Mouse (Mus musculus): ENCODE data around the gene Csnk1d. TPM values are rescaled to one million over a fixed set of nuclear protein-coding genes. Genes with fewer than 3 reads are reported as not detected.

Gene Csnk1d
- total RNA-seq, 1 experiment from 2014 or later, result 158 TPM

DNA sequence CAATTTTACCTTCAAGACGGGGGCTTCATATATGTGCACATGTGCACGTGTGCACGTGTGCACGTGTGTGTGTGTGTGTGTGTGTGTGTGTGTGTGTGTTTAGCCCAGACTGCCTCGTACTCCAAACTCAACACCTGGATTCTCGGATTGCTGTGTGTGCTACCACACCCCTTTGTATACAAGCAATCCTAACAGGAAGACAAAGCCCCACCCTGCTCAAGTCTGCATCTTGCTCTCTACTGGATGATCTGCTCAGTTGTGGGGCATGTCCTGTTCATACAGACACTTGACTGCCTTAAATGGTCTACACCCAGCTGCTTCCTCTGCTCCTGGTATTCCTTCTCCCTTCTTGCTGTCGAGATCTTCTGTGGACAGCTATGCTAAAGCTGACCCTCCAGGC is 45.9 kb downstream of the Csnk1d start:
- no peak for ATAC-seq (replicated peaks in 1 of 2; ENCODE audit: insufficient read depth in 1 of 2, low FRiP score in 2 of 2, low TSS enrichment in 1 of 2, low read depth in 1 of 2, poor library complexity in 2 of 2, severe bottlenecking in 2 of 2)

DNA sequence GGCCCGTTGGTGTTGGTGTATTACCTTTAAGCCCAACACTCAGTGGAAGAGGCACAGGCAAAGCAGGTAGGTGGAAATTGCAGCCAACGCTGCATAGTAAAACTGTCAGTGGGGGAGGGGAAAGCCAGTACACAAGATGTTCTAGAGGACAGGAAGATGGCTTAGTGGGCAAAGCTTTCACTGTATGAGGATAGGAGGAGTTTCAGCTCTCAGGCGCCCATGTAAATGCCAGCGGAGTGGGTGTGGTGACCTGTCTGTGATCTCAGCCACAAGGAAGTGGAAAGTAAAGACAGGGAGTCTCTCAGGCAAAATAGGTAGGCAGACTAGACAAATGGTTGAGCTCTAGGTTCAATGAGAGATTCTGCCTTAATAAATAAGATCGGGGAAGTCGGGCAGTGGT is 50.2 kb downstream of the Csnk1d start:
- no peak for ATAC-seq (replicated peaks in 1 of 2; ENCODE audit: insufficient read depth in 1 of 2, low FRiP score in 2 of 2, low TSS enrichment in 1 of 2, low read depth in 1 of 2, poor library complexity in 2 of 2, severe bottlenecking in 2 of 2)

- ATAC-seq (replicated peaks in 1 of 2; ENCODE audit: insufficient read depth in 1 of 2, low FRiP score in 2 of 2, low TSS enrichment in 1 of 2, low read depth in 1 of 2, poor library complexity in 2 of 2, severe bottlenecking in 2 of 2), result no peak
Observed at GRCm38 (mm10) chr11:120939712-120940341, 51.3 kb downstream of the Csnk1d start.

- peak; percentile 38 to 88; a peak in 3 of 4 replicates for ATAC-seq (replicated peaks in 1 of 2; ENCODE audit: insufficient read depth in 1 of 2, low FRiP score in 2 of 2, low TSS enrichment in 1 of 2, low read depth in 1 of 2, poor library complexity in 2 of 2, severe bottlenecking in 2 of 2)
Observed at GRCm38 (mm10) chr11:120938795-120939194, 52.3 kb downstream of the Csnk1d start.

DNA sequence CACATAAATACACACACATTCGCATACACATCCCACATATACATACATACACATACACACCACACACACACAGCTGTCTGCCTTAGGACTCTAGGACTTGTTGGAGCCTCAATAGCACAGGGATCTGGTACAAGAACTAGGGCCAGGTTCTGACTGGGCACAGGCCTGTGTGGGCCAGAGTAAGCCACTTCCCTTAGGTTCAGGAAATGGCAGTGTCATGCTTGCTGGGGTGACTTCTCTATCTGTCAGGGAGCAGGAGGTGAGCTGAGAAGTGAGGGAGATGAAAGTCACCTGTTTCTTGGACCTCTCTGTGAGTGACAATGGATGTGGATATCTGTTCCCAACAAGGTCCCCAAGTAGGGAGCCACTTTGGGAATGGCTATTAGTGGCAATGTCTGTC is 53.2 kb downstream of the Csnk1d start:
- peak; percentile 49 to 63; a peak in 2 of 4 replicates for ATAC-seq (replicated peaks in 1 of 2; ENCODE audit: insufficient read depth in 1 of 2, low FRiP score in 2 of 2, low TSS enrichment in 1 of 2, low read depth in 1 of 2, poor library complexity in 2 of 2, severe bottlenecking in 2 of 2)

GRCm38 (mm10) chr11:120932564-120933398 is 58.3 kb downstream of the Csnk1d start, which contains the start of gene Ccdc57:
TSS of gene Ccdc57 (minus strand) at chr11:120932872.
- peak; percentile 93 to 95 for ATAC-seq (replicated peaks in 1 of 2; ENCODE audit: insufficient read depth in 1 of 2, low FRiP score in 2 of 2, low TSS enrichment in 1 of 2, low read depth in 1 of 2, poor library complexity in 2 of 2, severe bottlenecking in 2 of 2)

DNA sequence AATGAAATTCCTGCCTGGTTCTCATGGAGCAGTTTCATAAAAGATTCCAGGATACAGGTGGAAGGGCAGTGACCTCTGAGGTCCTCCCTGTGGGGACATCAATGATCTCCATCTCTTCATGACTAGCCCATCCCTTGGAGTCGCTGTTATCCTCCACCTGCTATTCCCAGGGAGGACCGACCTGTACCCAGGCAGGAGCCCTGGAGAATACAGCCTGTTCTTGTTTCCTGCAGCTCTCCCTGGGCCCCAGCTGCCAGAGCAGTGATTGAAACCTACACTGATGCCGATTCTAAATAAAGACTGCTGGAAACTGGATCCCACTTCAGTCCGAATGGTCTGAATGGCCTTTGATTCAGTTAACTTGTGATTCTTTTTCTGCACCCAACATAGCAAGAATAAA is 59.7 kb downstream of the Csnk1d start:
- no peak for ATAC-seq (replicated peaks in 1 of 2; ENCODE audit: insufficient read depth in 1 of 2, low FRiP score in 2 of 2, low TSS enrichment in 1 of 2, low read depth in 1 of 2, poor library complexity in 2 of 2, severe bottlenecking in 2 of 2)

- ATAC-seq (replicated peaks in 1 of 2; ENCODE audit: insufficient read depth in 1 of 2, low FRiP score in 2 of 2, low TSS enrichment in 1 of 2, low read depth in 1 of 2, poor library complexity in 2 of 2, severe bottlenecking in 2 of 2), result no peak
Observed at GRCm38 (mm10) chr11:120928468-120928867, 62.7 kb downstream of the Csnk1d start.

GRCm38 (mm10) chr11:120922528-120922927 is 68.6 kb downstream of the Csnk1d start:
- no peak for ATAC-seq (replicated peaks in 1 of 2; ENCODE audit: insufficient read depth in 1 of 2, low FRiP score in 2 of 2, low TSS enrichment in 1 of 2, low read depth in 1 of 2, poor library complexity in 2 of 2, severe bottlenecking in 2 of 2)

DNA sequence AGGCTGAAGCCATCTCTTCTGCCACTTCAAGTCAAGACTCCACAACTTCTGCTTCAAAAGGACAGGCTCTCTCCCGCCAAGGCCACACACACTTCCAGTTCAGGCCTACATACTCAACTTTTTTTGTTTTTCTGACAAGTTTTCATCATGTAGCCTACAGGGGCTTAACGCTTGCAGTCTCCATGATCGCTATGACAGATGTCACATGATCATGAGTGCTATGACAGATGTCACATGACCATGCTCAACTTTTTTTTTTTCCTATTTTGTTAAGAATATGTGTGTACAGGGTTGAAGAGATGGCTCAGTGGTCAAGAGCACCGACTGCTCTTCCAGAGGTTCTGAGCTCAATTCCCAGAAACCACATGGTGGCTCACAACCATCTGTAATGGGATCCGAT is 73.4 kb downstream of the Csnk1d start:
- ATAC-seq (replicated peaks in 1 of 2; ENCODE audit: insufficient read depth in 1 of 2, low FRiP score in 2 of 2, low TSS enrichment in 1 of 2, low read depth in 1 of 2, poor library complexity in 2 of 2, severe bottlenecking in 2 of 2), result no peak

DNA sequence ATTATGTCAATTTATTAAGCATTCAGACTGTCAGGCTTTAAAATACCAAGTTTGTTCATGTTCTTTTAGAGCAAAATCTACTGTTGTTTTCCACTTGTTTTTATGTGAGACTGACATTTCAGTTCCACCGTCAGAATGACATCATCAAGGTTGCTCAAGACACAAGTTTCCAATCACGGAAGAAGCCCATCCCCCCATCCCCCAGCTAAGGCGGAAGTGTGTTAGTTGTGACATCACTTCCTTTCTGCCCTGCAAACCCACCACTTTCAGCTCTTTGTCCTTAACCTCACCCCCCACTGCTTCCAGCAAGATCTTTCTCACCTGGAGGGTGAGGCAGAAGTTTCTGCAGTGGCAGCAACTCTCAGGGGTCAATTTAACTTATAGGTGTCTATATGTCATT is 74.7 kb downstream of the Csnk1d start:
- peak; percentile 12 to 74; a peak in 1 of 4 replicates for ATAC-seq (replicated peaks in 1 of 2; ENCODE audit: insufficient read depth in 1 of 2, low FRiP score in 2 of 2, low TSS enrichment in 1 of 2, low read depth in 1 of 2, poor library complexity in 2 of 2, severe bottlenecking in 2 of 2)

GRCm38 (mm10) chr11:120913796-120914195 is 77.3 kb downstream of the Csnk1d start:
- ATAC-seq (replicated peaks in 1 of 2; ENCODE audit: insufficient read depth in 1 of 2, low FRiP score in 2 of 2, low TSS enrichment in 1 of 2, low read depth in 1 of 2, poor library complexity in 2 of 2, severe bottlenecking in 2 of 2), result no peak

Other genes with a start within 250 kb of the Csnk1d start
- gene Hmga1b, start 228.5 kb downstream of the Csnk1d start, total RNA-seq (2017), result 10.3 and 10.5 TPM in 2 replicates
- gene Rfng, start 207.1 kb downstream of the Csnk1d start, total RNA-seq (2017), result 2.6 and 4.0 TPM in 2 replicates
- 58.1 and 67.2 TPM in 2 replicates for gene Gps1, start 207.1 kb downstream of the Csnk1d start, total RNA-seq (2017)
- 28.9 and 38.7 TPM in 2 replicates for gene Dus1l, start 194.9 kb downstream of the Csnk1d start, total RNA-seq (2017)
- gene Fasn, start 166.8 kb downstream of the Csnk1d start, total RNA-seq (2017), result 26.1 and 46.4 TPM in 2 replicates
- 9.2 and 10.0 TPM in 2 replicates for gene Ccdc57, start 58.5 kb downstream of the Csnk1d start, total RNA-seq (2017)
- 2.0 and 8.8 TPM in 2 replicates for gene Slc16a3, start 42.9 kb downstream of the Csnk1d start, total RNA-seq (2017)
- 2.5 and 3.2 TPM in 2 replicates for gene Cd7, start 48.1 kb upstream of the Csnk1d start, total RNA-seq (2017)
- gene Sectm1b, start 72.2 kb upstream of the Csnk1d start, total RNA-seq (2017), result not detected in 2 replicates
- 0.50 TPM in 1 of 2 replicates, not detected in the other for gene Sectm1a, start 89.9 kb upstream of the Csnk1d start, total RNA-seq (2017)
- not detected in 2 replicates for gene Tex19.2, start 127.3 kb upstream of the Csnk1d start, total RNA-seq (2017)
- gene Tex19.1, start 154.8 kb upstream of the Csnk1d start, total RNA-seq (2017), result not detected in 2 replicates
- gene Uts2r, start 168.9 kb upstream of the Csnk1d start, total RNA-seq (2017), result not detected in 2 replicates
- gene Hexdc, start 213.1 kb upstream of the Csnk1d start, total RNA-seq (2017), result 9.6 and 12.0 TPM in 2 replicates
- 3.6 and 10.6 TPM in 2 replicates for gene Ogfod3, start 213.4 kb upstream of the Csnk1d start, total RNA-seq (2017)
- 26.7 and 47.8 TPM in 2 replicates for gene Cybc1, start 238.0 kb upstream of the Csnk1d start, total RNA-seq (2017)
- 27.1 and 28.9 TPM in 2 replicates for gene Narf, start 245.9 kb upstream of the Csnk1d start, total RNA-seq (2017)